Comparison of ENCODE assay signal across 23 mouse cellular contexts in genomic region chr6:128652938-128653337, GRCm38 (mm10). TPM values are rescaled to one million over a fixed set of nuclear protein-coding genes. Genes with fewer than 3 reads are reported as not detected.
"Had no signal": no experiment of that assay in that cellular context is flagged by ENCODE, and none has a peak within 500 bp of the region (broad histone marks: within the 10 kb centered on the region; RNA-seq: fewer than 3 reads in every experiment).

No protein-coding gene starts in this region.

- H3K27ac ChIP-seq: hindbrain, embryonic 14.5 days; layer of hippocampus, adult 2 months; limb, embryonic 15.5 days; macrophage; midbrain, embryonic 10.5 days; neural tube, embryonic 15.5 days had no signal

- H3K4me1 ChIP-seq: limb, embryonic 15.5 days; midbrain, embryonic 10.5 days; neural tube, embryonic 15.5 days had no signal

- H3K9me3 ChIP-seq: limb, embryonic 15.5 days; midbrain, embryonic 10.5 days; neural tube, embryonic 15.5 days had no signal

- H3K36me3 ChIP-seq: limb, embryonic 15.5 days; midbrain, embryonic 10.5 days; neural tube, embryonic 15.5 days had no signal

- DNase-seq: kidney, postnatal 10 days; kidney, postnatal 4 days; lung, adult 2 months; lung, postnatal 10 days; midbrain, embryonic 14.5 days; right cerebral cortex, adult 18-20 months; right cerebral cortex, postnatal 25 days; thymus, adult 18-20 months; thymus, postnatal 14 days had no signal

- H3K9ac ChIP-seq: hindbrain, embryonic 14.5 days; limb, embryonic 15.5 days; neural tube, embryonic 15.5 days had no signal

- H3K4me3 ChIP-seq: layer of hippocampus, adult 2 months; limb, embryonic 15.5 days; midbrain, embryonic 10.5 days; myocyte; neural tube, embryonic 15.5 days had no signal

- H3K27me3 ChIP-seq: limb, embryonic 15.5 days; neural tube, embryonic 15.5 days had no signal

- H3K4me2 ChIP-seq: hindbrain, embryonic 14.5 days; limb, embryonic 15.5 days; neural tube, embryonic 15.5 days had no signal

RNA-seq across cellular contexts. Expression of gene Clec2h, which starts 9.2 kb away (rescaled TPM):
- total RNA-seq: layer of hippocampus, adult 2 months; layer of hippocampus, postnatal 10 days; left cerebral cortex, adult 18-20 months had no signal
- polyA plus RNA-seq: hindbrain, embryonic 14.5 days; kidney, embryonic 14.5 days; limb, embryonic 11.5 days; limb, embryonic 15.5 days; lung, adult 2 months; macrophage; midbrain, embryonic 10.5 days; midbrain, embryonic 14.5 days; myocyte; neural tube, embryonic 11.5 days; neural tube, embryonic 15.5 days; spleen, adult 2 months had no signal

RNA-seq across cellular contexts. Expression of gene Klrb1a, which starts 29.6 kb away (rescaled TPM):
- total RNA-seq: layer of hippocampus, adult 2 months; layer of hippocampus, postnatal 10 days; left cerebral cortex, adult 18-20 months; left cerebral cortex, postnatal 25 days had no signal
- polyA plus RNA-seq: hindbrain, embryonic 14.5 days; kidney, embryonic 14.5 days; limb, embryonic 11.5 days; limb, embryonic 15.5 days; macrophage; midbrain, embryonic 10.5 days; midbrain, embryonic 14.5 days; neural tube, embryonic 11.5 days; neural tube, embryonic 15.5 days had no signal
